Mouse (Mus musculus): Measurements from ENCODE around the gene Dph1. TPM values are rescaled to one million over a fixed set of nuclear protein-coding genes. Genes with fewer than 3 reads are reported as not detected.

Gene Dph1
- polyA plus RNA-seq, 1 experiment, result 16.6 TPM

GRCm38 (mm10) chr11:75210093-75210492, 19.1 kb upstream of the Dph1 start:
- Histone ChIP-seq H3K27me3 (ENCODE audit: control insufficient read depth, insufficient read depth, low read length, poor library complexity, severe bottlenecking) (no peaks in the 10 kb centered on the region), H3K4me1 (ENCODE audit: control insufficient read depth, insufficient read depth, low read length) (peaks cover 10% of the 10 kb centered on the region), H3K27ac (ENCODE audit: insufficient read depth, low read length) (no peak overlapping the region), H3K36me3 (ENCODE audit: control insufficient read depth, insufficient read depth, low read length, poor library complexity, severe bottlenecking) (no peaks in the 10 kb centered on the region), H3K4me3 (ENCODE audit: low read depth, low read length) (no peak overlapping the region), H3K9me3 (replicated peaks; ENCODE audit: control insufficient read depth, insufficient read depth, low read length, poor library complexity, severe bottlenecking) (no peaks in the 10 kb centered on the region), H3K9ac (ENCODE audit: low read depth, poor library complexity, severe bottlenecking) (no peak overlapping the region)
- no peak for TF ChIP-seq POLR2A (IDR thresholded peaks at IDR 0.05; ENCODE audit: insufficient read depth, low read length)
- no peak for TF ChIP-seq CTCF (IDR thresholded peaks at IDR 0.05; ENCODE audit: low read depth, low read length)
- no peak for TF ChIP-seq EP300 (IDR thresholded peaks at IDR 0.05; ENCODE audit: insufficient read depth, low read depth, low read length)

- no peaks in the 10 kb centered on the region for H3K9me3 ChIP-seq (replicated peaks; ENCODE audit: control insufficient read depth, insufficient read depth, low read length, poor library complexity, severe bottlenecking)
- no peak overlapping the region for H3K4me3 ChIP-seq (ENCODE audit: low read depth, low read length)
- peaks cover 8% of the 10 kb centered on the region for H3K4me1 ChIP-seq (ENCODE audit: control insufficient read depth, insufficient read depth, low read length)
- H3K27ac ChIP-seq (ENCODE audit: insufficient read depth, low read length), result no peak overlapping the region
- TF ChIP-seq EP300 (IDR thresholded peaks at IDR 0.05; ENCODE audit: insufficient read depth, low read depth, low read length), result no peak
- H3K36me3 ChIP-seq (ENCODE audit: control insufficient read depth, insufficient read depth, low read length, poor library complexity, severe bottlenecking), result no peaks in the 10 kb centered on the region
- no peaks in the 10 kb centered on the region for H3K27me3 ChIP-seq (ENCODE audit: control insufficient read depth, insufficient read depth, low read length, poor library complexity, severe bottlenecking)
- no peak overlapping the region for H3K9ac ChIP-seq (ENCODE audit: low read depth, poor library complexity, severe bottlenecking)
Observed at GRCm38 (mm10) chr11:75209363-75209762, 18.3 kb upstream of the Dph1 start.

GRCm38 (mm10) chr11:75206347-75206746, 15.3 kb upstream of the Dph1 start:
- H3K27ac ChIP-seq (ENCODE audit: insufficient read depth, low read length), result no peak overlapping the region
- no peaks in the 10 kb centered on the region for H3K9me3 ChIP-seq (replicated peaks; ENCODE audit: control insufficient read depth, insufficient read depth, low read length, poor library complexity, severe bottlenecking)
- TF ChIP-seq CTCF (IDR thresholded peaks at IDR 0.05; ENCODE audit: low read depth, low read length), result no peak
- no peak for TF ChIP-seq EP300 (IDR thresholded peaks at IDR 0.05; ENCODE audit: insufficient read depth, low read depth, low read length)
- no peak for TF ChIP-seq POLR2A (IDR thresholded peaks at IDR 0.05; ENCODE audit: insufficient read depth, low read length)
- H3K4me3 ChIP-seq (ENCODE audit: low read depth, low read length), result no peak overlapping the region
- H3K36me3 ChIP-seq (ENCODE audit: control insufficient read depth, insufficient read depth, low read length, poor library complexity, severe bottlenecking), result no peaks in the 10 kb centered on the region
- H3K9ac ChIP-seq (ENCODE audit: low read depth, poor library complexity, severe bottlenecking), result no peak overlapping the region
- peaks cover 6% of the 10 kb centered on the region for H3K4me1 ChIP-seq (ENCODE audit: control insufficient read depth, insufficient read depth, low read length)
- no peaks in the 10 kb centered on the region for H3K27me3 ChIP-seq (ENCODE audit: control insufficient read depth, insufficient read depth, low read length, poor library complexity, severe bottlenecking)

- Histone ChIP-seq H3K9me3 (replicated peaks; ENCODE audit: control insufficient read depth, insufficient read depth, low read length, poor library complexity, severe bottlenecking) (no peaks in the 10 kb centered on the region), H3K27ac (ENCODE audit: insufficient read depth, low read length) (no peak overlapping the region), H3K4me3 (ENCODE audit: low read depth, low read length) (no peak overlapping the region), H3K4me1 (ENCODE audit: control insufficient read depth, insufficient read depth, low read length) (peaks cover 6% of the 10 kb centered on the region), H3K36me3 (ENCODE audit: control insufficient read depth, insufficient read depth, low read length, poor library complexity, severe bottlenecking) (no peaks in the 10 kb centered on the region), H3K9ac (ENCODE audit: low read depth, poor library complexity, severe bottlenecking) (peak overlapping the region; percentile 8), H3K27me3 (ENCODE audit: control insufficient read depth, insufficient read depth, low read length, poor library complexity, severe bottlenecking) (no peaks in the 10 kb centered on the region)
- TF ChIP-seq CTCF (IDR thresholded peaks at IDR 0.05; ENCODE audit: low read depth, low read length) (no peak), POLR2A (IDR thresholded peaks at IDR 0.05; ENCODE audit: insufficient read depth, low read length) (no peak), EP300 (IDR thresholded peaks at IDR 0.05; ENCODE audit: insufficient read depth, low read depth, low read length) (no peak)
Observed at GRCm38 (mm10) chr11:75204472-75204871, 13.4 kb upstream of the Dph1 start.

- Histone ChIP-seq H3K4me3 (ENCODE audit: low read depth, low read length) (no peak overlapping the region), H3K9me3 (replicated peaks; ENCODE audit: control insufficient read depth, insufficient read depth, low read length, poor library complexity, severe bottlenecking) (no peaks in the 10 kb centered on the region), H3K4me1 (ENCODE audit: control insufficient read depth, insufficient read depth, low read length) (peaks cover 6% of the 10 kb centered on the region), H3K27ac (ENCODE audit: insufficient read depth, low read length) (no peak overlapping the region), H3K27me3 (ENCODE audit: control insufficient read depth, insufficient read depth, low read length, poor library complexity, severe bottlenecking) (no peaks in the 10 kb centered on the region), H3K9ac (ENCODE audit: low read depth, poor library complexity, severe bottlenecking) (no peak overlapping the region), H3K36me3 (ENCODE audit: control insufficient read depth, insufficient read depth, low read length, poor library complexity, severe bottlenecking) (no peaks in the 10 kb centered on the region)
- TF ChIP-seq EP300 (IDR thresholded peaks at IDR 0.05; ENCODE audit: insufficient read depth, low read depth, low read length) (no peak), POLR2A (IDR thresholded peaks at IDR 0.05; ENCODE audit: insufficient read depth, low read length) (no peak), CTCF (IDR thresholded peaks at IDR 0.05; ENCODE audit: low read depth, low read length) (no peak)
Observed at GRCm38 (mm10) chr11:75203926-75204325, 12.9 kb upstream of the Dph1 start.

- peaks cover 7% of the 10 kb centered on the region for H3K4me1 ChIP-seq (ENCODE audit: control insufficient read depth, insufficient read depth, low read length)
- no peaks in the 10 kb centered on the region for H3K27me3 ChIP-seq (ENCODE audit: control insufficient read depth, insufficient read depth, low read length, poor library complexity, severe bottlenecking)
- no peak overlapping the region for H3K9ac ChIP-seq (ENCODE audit: low read depth, poor library complexity, severe bottlenecking)
- no peaks in the 10 kb centered on the region for H3K9me3 ChIP-seq (replicated peaks; ENCODE audit: control insufficient read depth, insufficient read depth, low read length, poor library complexity, severe bottlenecking)
- H3K4me3 ChIP-seq (ENCODE audit: low read depth, low read length), result no peak overlapping the region
- no peaks in the 10 kb centered on the region for H3K36me3 ChIP-seq (ENCODE audit: control insufficient read depth, insufficient read depth, low read length, poor library complexity, severe bottlenecking)
- TF ChIP-seq POLR2A (IDR thresholded peaks at IDR 0.05; ENCODE audit: insufficient read depth, low read length), result no peak
- TF ChIP-seq EP300 (IDR thresholded peaks at IDR 0.05; ENCODE audit: insufficient read depth, low read depth, low read length), result no peak
- TF ChIP-seq CTCF (IDR thresholded peaks at IDR 0.05; ENCODE audit: low read depth, low read length), result no peak
- H3K27ac ChIP-seq (ENCODE audit: insufficient read depth, low read length), result no peak overlapping the region
Observed at GRCm38 (mm10) chr11:75201721-75202120, 10.7 kb upstream of the Dph1 start.
